Mouse (Mus musculus) neutrophil, adult 65 days (primary cell): Measurements from ENCODE around the gene Mup21. TPM values are rescaled to one million over a fixed set of nuclear protein-coding genes. Genes with fewer than 3 reads are reported as not detected.

Experiments used
- total RNA-seq: library from RNA; stranded (reverse); gene quantifications from 2 replicates; pipeline ENCODE4 v1.2.4, GENCODE M21; 2023

Gene Mup21
- not detected in 2 replicates for total RNA-seq

GRCm38 (mm10) chr4:62150811-62151210 lies at the start of gene Mup21:
TSS of gene Mup21 (minus strand) at chr4:62150863.

Other genes starting within 250 kb of the Mup21 start
- gene Mup20, start 96.7 kb downstream of the Mup21 start, total RNA-seq = not detected in 2 replicates
- not detected in 2 replicates for gene Mup3, start 63.5 kb downstream of the Mup21 start, total RNA-seq
- gene Zfp37, start 80.2 kb upstream of the Mup21 start, total RNA-seq = not detected in 2 replicates
- gene Slc31a2, start 111.7 kb upstream of the Mup21 start, total RNA-seq = 56.2 and 70.8 TPM in 2 replicates
- 85.9 and 99.2 TPM in 2 replicates for gene Fkbp15, start 209.7 kb upstream of the Mup21 start, total RNA-seq
- gene Slc31a1, start 209.9 kb upstream of the Mup21 start, total RNA-seq = 13.2 and 13.6 TPM in 2 replicates